Mouse (Mus musculus) fibroblast of lung, adult 2 months (primary cell): Measurements from ENCODE around the gene Rspo1.

Experiments used
- DNase-seq: peaks from one replicate; pipeline ENCODE4 v3.0.0-alpha.2; 2011; ENCODE audit warnings: low read depth

Gene Rspo1

DNA sequence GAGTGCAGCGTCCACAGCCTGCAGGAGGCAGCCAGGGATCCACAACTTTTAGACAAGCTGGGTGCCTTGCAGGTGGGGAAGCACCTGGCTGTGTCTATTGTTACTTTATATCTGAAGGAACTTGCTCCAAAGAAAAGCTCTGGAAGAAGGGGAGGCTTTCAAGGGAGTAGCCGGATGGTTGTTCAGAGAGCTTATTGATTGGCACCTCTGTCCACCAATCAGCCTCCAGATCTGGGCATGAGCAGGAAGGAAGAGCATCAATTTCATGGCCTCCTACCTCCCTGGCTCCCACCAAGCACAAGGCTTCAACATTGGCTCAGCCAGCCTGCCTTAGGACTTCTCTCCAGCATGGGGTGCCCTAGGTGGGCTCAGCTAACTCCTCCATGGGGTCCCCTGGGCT lies 12.9 kb upstream of the Rspo1 start:
- DNase-seq, result no peak

DNA sequence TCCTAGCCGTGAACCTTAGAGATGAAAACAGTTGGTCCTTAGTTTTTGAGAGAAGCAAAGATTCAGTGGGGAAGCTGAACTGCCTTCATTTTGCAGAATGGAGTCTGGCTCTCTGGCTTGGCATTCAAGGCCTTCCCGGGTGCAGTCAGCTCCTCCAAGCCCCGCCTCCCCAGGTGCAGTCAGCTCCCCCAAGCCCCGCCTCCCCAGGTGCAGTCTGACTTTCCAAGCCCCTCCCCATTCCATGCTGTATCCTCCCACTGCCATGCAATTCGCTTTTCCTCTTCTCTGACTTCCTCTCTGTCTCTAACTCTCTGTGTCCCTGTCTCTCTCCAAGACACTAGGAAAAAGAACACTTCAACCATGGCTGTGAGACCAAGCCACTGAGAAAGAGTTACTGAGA lies 8.0 kb upstream of the Rspo1 start:
- no peak for DNase-seq

DNA sequence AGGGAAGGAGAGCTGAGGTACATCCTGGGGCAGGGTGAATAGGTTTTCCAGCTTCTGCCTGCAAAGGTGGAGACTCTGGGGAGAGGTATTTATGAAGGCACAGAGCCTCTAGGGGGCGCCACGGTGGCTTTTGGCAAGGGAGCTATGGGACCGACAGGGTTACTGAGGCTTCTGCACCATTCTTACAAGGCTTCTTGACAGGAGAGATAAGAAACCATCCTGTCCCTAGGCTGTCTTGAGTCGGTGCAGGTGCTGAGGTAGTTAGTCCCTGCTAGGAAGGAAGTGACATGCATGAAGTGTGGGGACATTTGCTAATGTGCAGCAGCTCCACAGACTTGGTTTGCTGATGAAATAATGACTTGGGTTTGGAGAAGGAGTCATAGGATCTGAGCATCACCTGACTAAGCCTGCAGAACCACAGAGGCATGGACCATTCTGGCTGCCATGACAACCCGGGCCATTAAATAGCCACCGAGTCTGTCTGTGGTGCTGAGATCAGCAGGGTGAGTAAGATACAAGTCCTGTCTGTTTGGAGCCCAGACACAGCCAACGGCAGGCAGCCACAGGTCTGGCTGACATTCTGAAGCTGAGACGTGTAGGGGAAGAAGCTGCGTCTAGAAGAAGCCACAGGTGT lies 2.2 kb upstream of the Rspo1 start:
- no peak for DNase-seq

DNA sequence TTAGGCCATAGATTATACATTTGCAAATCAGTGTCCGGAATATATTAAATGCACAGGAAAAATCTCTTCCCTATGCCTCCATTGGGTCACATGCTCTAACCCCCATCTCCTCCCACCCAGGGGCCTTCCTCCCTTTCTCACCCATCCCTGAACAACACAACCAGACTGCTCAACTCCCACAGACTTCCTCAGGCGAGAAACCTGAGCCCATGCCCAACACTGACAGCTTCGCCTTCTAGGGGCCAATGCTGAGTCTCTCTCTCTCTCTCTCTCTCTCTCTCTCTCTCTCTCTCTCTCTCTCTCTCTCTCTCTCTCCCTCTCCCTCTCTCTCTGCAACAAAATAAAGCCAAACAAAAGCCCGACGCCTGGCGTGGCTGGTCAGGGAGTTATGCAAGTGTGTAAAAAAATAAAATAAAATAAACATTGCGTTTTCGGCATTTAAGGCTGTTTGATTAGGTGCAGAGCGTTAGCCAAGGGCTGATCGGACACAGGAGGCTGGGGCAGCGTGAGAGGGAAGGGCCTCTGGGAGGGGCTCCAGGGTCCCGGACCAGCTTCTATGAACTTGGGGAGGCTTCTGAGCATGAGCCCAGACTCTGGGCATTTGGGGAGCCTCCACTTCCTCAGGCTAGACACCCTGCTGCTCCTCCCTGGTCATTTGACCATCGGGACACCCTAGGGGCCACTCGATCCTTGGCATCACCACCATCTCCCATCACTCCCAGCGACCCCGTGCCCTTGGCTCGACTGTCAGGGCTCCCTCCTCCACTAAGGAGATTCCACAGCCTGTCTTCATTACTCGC lies 1.2 kb upstream of the Rspo1 start:
- DNase-seq, result no peak

DNA sequence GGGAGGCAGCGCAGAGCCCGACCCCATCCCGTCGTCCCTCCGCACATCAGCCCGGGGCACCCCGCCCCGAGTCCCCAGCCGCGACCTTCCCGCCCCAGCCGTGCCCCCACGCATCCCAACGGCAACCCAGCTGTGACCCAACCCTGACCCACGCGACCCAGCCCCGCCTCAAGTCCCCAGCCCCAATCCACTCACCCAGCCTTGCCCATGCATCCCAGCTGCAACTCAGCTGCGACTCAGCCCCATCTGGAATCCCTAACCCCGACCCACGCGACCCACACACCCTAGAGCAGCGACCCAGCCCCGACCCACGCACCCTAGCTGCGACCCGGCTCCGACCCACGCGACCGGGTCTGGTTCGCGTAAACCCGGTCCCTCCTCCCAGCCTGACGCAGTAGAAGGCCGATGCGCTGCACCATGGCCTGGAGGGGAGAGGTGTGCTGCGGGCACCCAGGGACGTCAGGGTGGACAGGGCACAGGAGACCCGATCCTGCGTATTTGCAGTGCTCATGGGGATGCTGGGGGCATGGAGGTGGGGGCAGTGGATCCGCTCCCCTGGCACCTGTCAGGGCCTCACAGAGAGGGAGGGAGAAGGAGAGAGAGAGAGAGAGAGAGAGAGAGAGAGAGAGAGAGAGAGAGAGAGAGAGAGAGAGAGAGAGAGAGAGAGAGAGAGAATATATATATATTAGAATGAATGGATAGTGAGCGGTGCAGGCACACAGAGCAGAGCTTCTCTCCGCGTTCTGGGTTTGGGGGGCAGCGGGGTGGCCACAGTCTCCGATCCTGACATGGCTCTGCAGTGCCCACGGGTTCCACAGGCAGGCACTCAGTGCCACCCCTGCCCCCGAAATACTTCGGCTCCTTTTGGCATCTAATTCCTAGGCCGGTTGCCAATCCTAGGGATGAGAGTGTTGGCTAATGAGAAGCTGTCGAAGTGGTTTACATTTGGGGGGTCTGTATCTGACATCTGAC lies 795 bp downstream of the Rspo1 start:
- no peak for DNase-seq

DNA sequence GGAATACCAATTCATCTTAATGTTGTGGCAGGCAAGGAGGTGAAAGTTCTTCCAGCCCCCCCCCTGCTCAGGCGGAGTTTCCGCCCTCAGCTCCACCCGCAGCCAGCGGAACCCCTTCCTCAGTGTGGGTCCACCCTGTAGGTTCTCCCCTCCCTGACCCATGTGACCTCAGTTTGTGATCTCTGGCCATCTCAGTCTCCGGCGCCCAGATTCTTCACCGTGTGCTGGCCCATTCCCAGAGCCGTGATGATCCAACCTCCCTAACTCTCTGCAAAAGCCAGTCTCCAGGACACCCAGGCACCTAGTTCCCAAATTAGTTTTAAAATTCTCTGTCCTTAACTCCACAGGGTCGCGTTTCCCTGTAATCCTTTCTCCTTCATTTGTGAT lies 1.5 kb downstream of the Rspo1 start:
- DNase-seq, result no peak

DNA sequence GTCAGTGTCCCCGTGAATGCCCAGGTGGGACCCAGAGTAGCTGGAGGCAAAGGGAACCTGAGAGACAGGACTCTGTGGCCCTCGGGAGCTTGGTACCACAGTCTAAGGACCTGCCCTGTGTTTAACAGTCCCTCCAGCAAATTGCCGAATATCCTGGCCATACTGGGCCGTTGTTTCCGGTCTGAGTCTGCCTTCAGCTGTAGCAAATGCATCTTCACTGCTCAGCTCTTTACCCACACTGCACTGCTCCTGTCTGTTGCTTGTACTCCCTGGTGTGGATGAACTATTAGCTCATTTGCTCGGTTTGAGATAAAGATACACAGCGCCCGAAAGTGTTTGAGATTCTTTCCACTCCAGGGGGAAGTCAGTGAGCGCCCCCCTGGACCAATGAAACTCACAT lies 2.2 kb downstream of the Rspo1 start:
- DNase-seq, result no peak

DNA sequence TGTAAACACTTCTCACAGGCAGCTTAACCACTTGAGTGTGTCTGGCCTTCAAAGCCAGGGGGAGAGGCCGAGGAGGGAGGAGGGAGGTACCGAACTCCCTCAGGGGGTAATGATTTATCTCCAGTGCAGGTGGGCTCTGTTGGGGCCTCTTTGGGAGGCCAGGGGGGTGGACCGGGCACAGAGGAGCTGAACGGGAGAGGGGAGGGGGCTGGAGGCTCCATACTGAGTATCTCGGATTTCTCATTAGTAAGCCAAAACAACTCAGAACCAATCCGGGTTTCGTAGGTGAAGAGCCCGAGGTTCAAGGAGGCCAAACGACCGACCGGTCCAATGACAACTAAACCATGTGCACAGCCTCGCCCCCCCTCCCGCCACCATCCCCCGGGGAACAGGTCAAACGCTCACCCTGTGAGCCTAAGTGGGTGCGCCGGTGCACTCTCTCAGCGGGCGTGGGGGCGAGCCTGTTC lies 3.6 kb downstream of the Rspo1 start:
- no peak for DNase-seq

DNA sequence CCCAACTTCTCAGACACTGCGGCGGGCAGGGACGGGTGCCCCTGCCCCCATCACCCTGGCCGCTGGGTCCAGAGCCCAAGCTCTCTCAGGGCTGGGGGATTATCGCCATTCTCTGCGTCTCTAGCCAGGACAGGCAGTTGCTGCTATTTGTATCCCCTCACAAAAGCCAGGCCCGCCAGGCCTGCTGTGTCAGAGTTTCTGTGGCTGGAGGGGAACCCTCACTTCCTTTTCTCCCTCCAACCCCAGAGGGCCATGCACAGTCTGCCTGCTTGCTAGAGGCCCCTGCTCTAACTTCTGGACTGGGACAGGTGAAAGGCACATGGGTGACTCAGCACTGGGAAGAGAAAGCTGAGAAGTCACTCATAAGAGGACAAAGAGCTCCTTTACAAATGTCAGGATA lies 4.1 kb downstream of the Rspo1 start:
- no peak for DNase-seq

DNA sequence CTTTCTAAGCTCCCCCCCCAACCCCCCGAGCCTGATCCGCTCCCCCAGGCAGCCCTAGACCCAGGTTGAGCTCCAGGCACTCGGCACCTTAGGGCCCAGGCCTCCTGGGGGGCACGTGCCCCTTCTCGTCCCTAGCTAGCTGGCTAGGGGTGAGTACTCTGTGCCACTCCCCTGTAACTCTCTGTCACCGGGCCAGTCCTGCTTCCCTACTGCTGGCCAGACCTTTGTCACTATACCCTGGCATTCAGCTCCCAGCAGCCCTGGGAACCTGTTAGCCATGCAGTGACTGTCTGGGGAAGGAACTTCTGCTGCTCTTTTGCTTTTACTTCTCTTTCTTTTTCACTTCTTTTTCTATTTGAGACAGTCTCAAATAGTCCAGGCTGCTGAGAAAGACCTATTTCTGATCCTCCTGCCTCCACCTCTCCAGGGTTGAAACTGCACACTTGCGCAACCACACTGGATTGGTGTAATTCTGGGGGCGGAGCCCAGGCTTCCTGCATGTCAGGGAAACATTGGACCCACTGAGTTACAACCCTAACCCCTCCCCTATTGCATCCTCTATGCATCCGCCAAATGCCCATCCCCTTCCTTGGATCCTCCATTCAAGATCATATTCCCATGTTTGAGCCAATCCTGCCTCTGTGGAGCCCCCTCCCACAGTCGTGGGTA lies 11.4 kb downstream of the Rspo1 start:
- DNase-seq, result no peak

DNA sequence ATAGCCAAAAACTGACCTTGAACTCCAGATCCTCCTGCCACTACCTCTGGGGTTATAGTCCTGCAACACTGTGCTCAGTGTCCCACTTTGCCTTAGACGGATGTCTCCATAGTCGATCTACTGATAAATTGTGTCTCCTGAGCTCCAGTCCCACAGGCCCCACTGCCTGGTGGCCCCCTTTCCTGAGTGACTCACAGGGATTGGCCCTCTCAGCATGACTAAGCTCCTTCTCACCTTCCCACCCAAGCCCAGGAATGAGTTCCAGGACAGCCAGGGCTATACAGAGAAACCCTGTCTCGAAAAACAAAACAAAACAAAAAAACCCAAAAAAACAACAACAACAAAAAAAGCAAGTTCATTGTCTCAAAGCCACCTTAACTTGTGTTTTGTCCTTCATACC lies 13.3 kb downstream of the Rspo1 start:
- no peak for DNase-seq

DNA sequence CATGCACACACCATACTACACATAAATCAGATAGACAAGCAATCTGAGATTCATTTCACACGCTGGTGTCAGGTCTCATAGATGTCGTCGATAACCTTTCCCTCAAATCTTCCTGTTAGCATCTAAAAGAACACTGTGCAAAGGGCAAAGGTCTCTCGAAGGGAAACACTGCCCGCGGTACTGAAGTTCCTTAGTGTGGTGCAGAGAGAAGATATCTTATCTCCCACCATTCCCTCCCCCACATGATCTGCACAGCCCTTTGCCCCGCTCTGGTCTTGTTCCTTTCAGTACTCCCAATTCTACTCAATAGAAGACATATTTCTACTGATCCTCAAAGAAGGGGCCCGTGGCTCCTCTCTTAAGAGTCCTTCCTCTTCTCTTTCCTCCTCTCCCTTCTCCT lies 16.7 kb downstream of the Rspo1 start:
- DNase-seq, result no peak

DNA sequence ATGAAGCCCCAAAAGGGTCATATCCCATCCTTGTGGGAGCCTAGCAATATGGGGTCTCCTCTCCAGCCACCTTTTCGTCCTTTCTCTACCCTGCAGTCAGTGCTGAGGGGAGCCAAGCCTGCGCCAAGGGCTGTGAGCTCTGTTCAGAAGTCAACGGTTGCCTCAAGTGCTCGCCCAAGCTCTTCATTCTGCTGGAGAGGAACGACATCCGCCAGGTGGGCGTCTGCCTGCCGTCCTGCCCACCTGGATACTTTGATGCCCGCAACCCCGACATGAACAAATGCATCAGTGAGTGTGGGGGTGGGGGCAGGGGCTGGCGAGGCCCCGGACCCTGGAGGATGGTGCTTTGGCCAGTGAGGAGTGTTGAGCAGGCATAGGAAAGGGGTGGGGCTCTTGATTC lies 18.7 kb downstream of the Rspo1 start:
- DNase-seq, result no peak

DNA sequence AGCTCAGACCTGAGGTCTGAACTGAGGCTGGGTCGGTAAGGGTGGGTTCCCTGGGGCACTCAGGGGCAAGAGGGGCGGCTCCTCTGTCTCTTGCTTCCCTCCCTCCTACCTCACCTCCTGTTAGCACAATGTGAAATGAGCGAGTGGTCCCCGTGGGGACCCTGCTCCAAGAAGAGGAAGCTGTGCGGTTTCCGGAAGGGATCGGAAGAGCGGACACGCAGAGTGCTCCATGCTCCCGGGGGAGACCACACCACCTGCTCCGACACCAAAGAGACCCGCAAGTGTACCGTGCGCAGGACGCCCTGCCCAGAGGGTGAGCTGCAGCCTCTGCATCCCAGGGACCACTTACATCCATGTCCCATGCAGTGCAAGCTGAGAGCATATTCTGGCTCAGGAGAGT lies 21.2 kb downstream of the Rspo1 start:
- DNase-seq, result no peak

DNA sequence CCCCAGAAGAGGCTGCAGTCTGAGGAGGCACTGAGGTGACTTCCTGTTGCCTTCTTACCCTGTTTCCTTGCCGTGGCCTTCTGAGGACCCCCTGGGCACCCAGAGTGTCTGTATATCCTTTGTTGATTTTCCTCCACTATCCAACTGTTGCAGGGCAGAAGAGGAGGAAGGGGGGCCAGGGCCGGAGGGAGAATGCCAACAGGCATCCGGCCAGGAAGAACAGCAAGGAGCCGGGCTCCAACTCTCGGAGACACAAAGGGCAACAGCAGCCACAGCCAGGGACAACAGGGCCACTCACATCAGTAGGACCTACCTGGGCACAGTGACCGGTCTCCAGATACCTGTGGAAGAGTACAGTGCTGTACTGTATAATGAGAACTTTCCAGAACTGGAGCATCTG lies 22.0 kb downstream of the Rspo1 start:
- no peak for DNase-seq

DNA sequence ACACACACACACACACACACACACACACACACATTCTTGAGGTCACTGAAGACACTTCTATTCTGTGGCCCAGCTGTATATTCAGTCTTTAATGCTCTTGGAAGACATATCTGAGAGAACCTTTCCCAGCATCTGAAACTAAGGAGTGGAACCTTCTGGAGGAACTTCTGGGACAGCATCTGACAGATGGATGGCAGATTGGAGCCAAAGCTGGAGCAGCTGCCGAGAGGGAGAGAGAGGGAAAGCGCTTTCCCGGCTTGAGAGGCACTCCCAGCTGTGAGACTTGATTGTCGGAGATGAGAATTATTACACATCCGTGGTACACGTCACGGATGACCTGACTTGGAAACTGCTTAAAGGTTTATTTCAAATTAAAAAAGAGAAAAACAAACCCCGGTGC lies 22.5 kb downstream of the Rspo1 start:
- no peak for DNase-seq

DNA sequence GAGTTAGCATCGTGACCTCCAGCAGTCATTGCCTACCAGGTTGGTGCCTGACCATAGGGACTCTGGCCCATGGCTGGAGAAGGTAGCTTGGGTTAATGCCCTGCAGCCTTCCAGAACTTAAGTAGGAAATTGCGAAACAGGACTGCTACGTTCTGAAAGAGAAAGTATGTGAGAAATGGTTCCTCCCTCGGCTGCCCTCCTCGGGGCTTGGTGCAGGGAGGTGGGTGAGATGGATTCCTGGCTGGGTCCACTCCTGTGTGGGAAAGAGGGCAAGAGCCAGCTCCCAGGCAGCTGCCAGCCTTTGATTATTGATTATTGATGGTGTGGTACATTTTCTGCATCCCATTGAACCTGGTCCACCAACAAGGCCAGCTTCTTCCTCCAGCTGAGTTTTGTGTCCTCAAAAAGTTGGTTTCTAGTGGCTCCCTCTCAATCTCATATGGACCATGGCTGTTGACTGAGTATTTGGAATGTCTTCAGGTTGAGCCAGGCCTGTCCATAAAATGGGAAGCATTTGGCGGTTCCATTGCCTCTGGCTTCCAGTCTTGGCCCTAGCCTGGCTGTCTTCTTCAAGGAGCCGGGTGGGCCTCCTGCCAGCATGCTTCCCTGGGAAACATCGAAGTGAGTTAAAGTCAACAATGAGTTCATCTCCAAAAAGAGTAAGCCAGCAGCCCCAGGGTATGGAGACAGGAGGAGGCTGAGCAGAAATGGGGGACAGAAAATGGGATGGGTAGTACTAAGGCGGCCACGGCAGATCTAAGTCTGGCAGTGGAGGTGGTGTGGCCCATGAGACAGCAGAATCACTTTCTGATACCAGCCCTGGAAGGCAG lies 29.8 kb downstream of the Rspo1 start, which contains the start of gene Gnl2:
TSS of gene Gnl2 (plus strand) at position 780 of the 830 bp plus-strand sequence.
- DNase-seq, result peak; percentile 72

DNA sequence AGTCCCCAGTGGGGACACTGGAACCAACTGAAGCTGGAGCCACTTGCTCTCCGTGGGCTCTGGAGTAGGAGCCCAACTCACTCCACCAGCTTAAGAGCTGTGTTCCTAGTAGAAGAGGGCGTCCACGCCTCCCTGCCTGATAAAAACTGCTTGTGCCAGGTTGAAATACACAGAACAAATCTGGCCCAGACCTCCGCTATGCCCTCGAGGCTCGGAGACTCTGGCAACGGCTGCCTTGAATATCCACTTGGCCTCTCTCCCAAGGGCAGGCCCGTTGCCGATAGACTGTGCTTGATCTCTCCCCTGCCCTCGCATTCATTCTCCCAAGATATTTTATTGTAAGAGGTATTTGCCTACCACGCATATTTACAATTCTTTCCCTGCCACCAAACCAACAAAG lies 31.2 kb downstream of the Rspo1 start:
- peak; percentile 69 for DNase-seq

DNA sequence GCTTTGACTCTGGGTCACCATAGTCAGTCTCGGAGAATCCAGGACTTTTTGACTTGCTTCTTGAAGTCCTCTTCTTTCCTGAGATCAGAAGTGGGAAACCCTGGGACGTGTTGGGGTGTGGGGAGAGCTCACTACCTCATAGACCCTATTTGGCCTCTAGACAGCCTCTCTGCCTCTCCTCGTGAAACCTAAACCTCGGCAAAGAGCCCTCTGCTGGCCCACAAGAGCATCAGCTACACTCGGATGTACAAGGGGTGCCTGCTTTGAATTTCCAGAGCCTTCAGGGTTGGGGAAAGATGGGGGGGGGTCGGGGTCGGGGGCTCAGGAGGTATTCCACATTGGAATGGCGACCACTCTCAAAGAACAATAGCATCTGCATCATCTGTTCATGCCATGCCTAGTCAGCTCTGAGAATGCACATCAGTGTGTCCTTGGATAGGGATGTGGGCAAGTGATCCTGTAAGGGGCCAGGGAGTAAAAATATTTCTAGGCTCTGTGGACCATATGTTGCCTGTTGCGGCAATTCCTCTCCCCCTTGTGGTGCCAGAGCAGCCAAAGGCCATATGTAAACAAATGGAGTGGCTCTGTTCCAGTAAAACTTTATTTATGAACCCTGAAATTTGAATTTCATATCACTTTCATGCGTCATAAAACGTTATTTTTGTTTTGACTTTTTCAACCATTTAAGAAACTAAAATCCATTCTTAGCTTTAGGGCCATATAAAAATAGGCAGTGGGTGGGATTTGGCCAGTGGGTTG lies 34.7 kb downstream of the Rspo1 start:
- no peak for DNase-seq

DNA sequence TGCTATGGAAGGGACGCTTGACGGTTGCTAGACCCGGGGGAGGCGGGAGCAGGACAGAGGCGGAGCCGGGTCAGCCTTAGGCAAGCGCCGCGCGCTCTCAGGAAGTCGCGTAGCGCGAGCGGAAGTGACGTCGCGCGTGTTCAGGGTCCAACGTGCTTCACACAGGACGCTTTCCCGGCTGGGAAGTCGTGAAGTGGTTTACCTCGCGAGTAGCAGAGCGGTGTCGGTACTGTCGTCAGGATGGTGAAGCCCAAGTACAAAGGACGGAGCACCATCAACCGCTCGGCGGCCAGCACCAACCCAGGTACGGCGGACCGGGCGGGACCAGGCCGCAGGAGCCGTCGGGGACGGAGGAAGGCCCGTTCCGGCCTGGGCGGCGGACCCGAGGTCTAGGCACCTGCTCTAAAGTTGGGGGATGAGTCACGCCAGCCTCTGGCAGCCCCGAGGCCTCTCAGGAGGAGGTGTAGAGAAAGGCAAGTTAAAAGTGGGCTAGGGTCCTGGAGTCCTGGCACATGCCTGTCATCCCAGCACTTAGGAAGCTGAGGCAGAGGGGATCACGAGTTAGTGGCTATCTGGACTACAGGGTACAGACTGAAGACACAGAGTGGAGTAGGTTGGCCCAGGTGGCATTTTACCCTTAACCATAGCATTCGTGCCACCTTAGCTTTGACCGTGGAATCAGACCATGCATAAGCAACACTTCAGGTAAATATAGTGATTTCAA lies 43.8 kb downstream of the Rspo1 start:
- peak; percentile 80 for DNase-seq
